Mouse (Mus musculus) hindbrain, embryonic 11.5 days (tissue): Measurements from ENCODE around the gene Polq. TPM values are rescaled to one million over a fixed set of nuclear protein-coding genes. Genes with fewer than 3 reads are reported as not detected.
A peak's percentile ranks its signal among the peaks of the same experiment; 100 is the strongest.

Source experiments
- ATAC-seq: fragments of 200-750 bp; cut with Nextera tagmentation; 2 replicates; pipeline ENCODE4 v1.8.0; 2017; ENCODE audit warnings: mild to moderate bottlenecking, moderate TSS enrichment, moderate library complexity; ENCODE audit not compliant: low FRiP score
- DNase-seq: peaks from one replicate; pipeline ENCODE4 v3.0.0-alpha.2; 2015; ENCODE audit warnings: low spot score
- H3K27ac ChIP-seq: fragments of 300-500 bp; sonication (generic); 2 replicates; pipeline ENCODE4 v1.5.1; 2014; ENCODE audit warnings: mild to moderate bottlenecking, low read depth, low read length
- H3K27me3 ChIP-seq: fragments of 300-500 bp; sonication (generic); 2 replicates; pipeline ENCODE4 v1.6.1; 2014; ENCODE audit warnings: mild to moderate bottlenecking, low read length, moderate library complexity, mixed read lengths; ENCODE audit not compliant: control insufficient read depth, insufficient read depth
- H3K36me3 ChIP-seq: fragments of 300-500 bp; sonication (generic); 2 replicates; pipeline ENCODE4 v1.6.1; 2014; ENCODE audit warnings: mild to moderate bottlenecking, low read length, moderate library complexity, mixed read lengths; ENCODE audit not compliant: control insufficient read depth, insufficient read depth
- H3K4me1 ChIP-seq: fragments of 300-500 bp; sonication (generic); replicated peaks from 2 replicates; pipeline ENCODE4 v1.6.1; 2014; ENCODE audit warnings: low read length, mixed read lengths; ENCODE audit not compliant: control insufficient read depth, insufficient read depth
- H3K4me2 ChIP-seq: fragments of 300-500 bp; sonication (generic); replicated peaks from 2 replicates; pipeline ENCODE4 v1.6.1; 2014; ENCODE audit warnings: mild to moderate bottlenecking, low read depth, low read length
- H3K4me3 ChIP-seq: fragments of 300-500 bp; sonication (generic); 2 replicates; pipeline ENCODE4 v1.5.1; 2014; ENCODE audit warnings: low read depth, low read length
- H3K9ac ChIP-seq: fragments of 300-500 bp; sonication (generic); 2 replicates; pipeline ENCODE4 v1.6.1; 2014; ENCODE audit warnings: low read depth, low read length
- H3K9me3 ChIP-seq: fragments of 300-500 bp; sonication (generic); 2 replicates; pipeline ENCODE4 v1.6.1; 2016; ENCODE audit warnings: low read length; ENCODE audit not compliant: control insufficient read depth
- WGBS: fragments of 180-500 bp; shearing (Covaris S2); extraction: QIAGEN DNeasy Blood & Tissue Kit; methylation state at CpG from one replicate; pipeline ENCODE4 v1.1.7; 2014; 5-methylcytosine and 5-hydroxymethylcytosine counted together
- polyA plus RNA-seq: library from polyadenylated mRNA; unstranded; fragments of >200 nt; fragmentation: Nextera tagmentation; extraction: Ambion mirVana; gene quantifications from 2 replicates; pipeline ENCODE4 v1.2.1, GENCODE M21; 2014

The Polq gene
- polyA plus RNA-seq, result 10.1 and 11.8 TPM in 2 replicates

DNA sequence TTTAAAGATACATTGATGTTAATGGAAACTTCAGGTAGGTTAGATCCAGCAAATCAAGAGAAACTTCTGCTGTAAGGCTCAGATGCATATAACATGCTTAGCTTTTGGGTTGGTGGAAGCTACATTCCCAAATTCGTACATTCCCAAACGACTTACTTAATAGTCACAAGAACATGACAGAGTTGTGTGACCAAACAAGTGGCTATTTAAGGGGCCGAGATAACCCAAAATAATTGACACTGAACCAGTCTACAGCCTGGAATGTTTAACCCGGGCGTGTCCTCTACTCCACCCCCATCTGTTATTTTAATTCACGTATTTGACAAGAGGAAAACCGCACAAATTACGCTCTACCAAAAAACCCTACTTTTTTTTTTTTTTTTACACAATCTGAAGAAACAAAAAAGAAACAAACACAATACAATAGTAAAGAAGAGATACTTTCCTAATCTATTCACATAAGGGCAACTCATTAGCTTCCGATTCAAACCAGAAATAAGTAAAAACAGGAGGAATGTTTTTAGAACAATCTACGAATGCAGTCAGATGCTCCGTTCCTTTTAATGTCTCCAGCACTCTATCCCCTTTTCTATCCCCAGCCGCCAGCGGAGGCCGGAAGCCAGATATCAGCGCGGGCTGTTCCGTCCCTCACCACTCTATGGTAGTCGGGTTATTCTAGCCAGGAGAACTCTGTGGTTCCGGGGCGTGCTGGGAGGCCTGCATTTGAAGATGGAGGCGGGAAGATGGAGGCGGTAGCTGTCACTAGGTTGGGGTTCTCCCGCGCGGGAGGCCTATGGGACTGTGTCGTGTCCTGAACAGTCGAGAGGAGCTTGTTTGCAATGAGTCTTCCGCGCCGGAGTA, at the start of gene Polq:
Gene Polq (plus strand): TSS at position 726 of the 861 bp plus-strand sequence.
- no peaks in the 10 kb centered on the region for H3K27me3 ChIP-seq
- DNase-seq (peak; percentile 93), ATAC-seq (peak; percentile 98)
- H3K4me1 ChIP-seq, result no peaks in the 10 kb centered on the region
- H3K4me3 ChIP-seq, result peak within 1 kb of the TSS; percentile 56
- no peaks in the 10 kb centered on the region for H3K9me3 ChIP-seq
- H3K36me3 ChIP-seq, result no peaks in the 10 kb centered on the region
- H3K4me2 ChIP-seq, result peak within 1 kb of the TSS; percentile 67
- H3K9ac ChIP-seq, result peak within 1 kb of the TSS; percentile 61
- no peak within 1 kb of the TSS for H3K27ac ChIP-seq
- 7% methylated on average over 30 of the region's 30 CpGs for WGBS

DNA sequence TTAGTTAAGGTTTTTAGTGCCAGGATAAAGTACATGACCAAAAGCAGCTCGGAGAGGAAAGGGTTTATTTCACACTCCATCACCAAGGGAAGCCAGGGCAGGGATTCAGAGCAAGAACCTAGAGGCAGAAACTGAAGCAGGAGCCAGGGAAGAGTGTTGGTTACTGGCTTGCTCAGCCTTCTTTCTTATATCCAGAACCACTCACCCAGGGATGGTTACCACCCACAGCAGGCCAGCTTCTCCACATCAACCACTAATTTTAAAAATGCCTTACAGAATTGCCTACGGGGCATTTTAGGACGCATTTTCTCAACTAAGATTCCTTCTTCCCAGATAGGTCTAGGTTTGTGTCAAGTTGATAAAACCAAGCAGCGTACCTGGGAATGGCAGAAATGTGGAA, 48.2 kb upstream of the Polq start:
- ATAC-seq (no peak), DNase-seq (no peak)
- no peaks in the 10 kb centered on the region for H3K4me1 ChIP-seq
- H3K9me3 ChIP-seq, result no peaks in the 10 kb centered on the region
- WGBS, result 89% methylated on average over 4 of the region's 4 CpGs
- H3K9ac ChIP-seq, result no peak overlapping the region
- H3K27me3 ChIP-seq, result no peaks in the 10 kb centered on the region
- H3K36me3 ChIP-seq, result no peaks in the 10 kb centered on the region
- H3K4me2 ChIP-seq, result no peak overlapping the region
- no peak overlapping the region for H3K4me3 ChIP-seq
- H3K27ac ChIP-seq, result no peak overlapping the region

- Histone ChIP-seq H3K4me1 (no peaks in the 10 kb centered on the region), H3K27ac (no peak overlapping the region), H3K9me3 (no peaks in the 10 kb centered on the region), H3K4me2 (no peak overlapping the region), H3K36me3 (no peaks in the 10 kb centered on the region), H3K4me3 (no peak overlapping the region), H3K9ac (no peak overlapping the region), H3K27me3 (no peaks in the 10 kb centered on the region)
- DNase-seq, result no peak
- no peak for ATAC-seq
- 91% methylated on average over 2 of the region's 2 CpGs for WGBS
These were observed 32.5 kb upstream of the Polq start for GRCm38 (mm10) chr16:36979127-36979526.

DNA sequence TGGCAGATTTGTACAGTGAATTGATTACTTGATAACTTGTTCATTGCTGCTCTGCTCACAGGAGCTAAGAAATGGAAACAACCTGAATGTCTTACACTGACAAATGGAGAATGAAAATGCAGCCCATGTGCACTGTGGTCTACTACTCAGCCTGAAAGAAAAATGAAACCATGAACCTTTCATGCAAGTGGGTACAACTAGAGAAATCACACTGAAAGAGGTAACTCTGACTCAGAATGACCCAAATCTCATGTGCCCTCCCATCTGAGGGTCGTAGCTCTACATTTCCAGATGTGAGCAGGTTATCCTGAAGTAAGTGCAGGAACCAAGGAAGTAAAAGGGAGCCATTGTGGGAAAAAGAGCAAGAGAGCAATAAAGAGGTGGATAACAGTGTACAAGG, 27.8 kb upstream of the Polq start:
- no peaks in the 10 kb centered on the region for H3K27me3 ChIP-seq
- H3K27ac ChIP-seq, result no peak overlapping the region
- no peaks in the 10 kb centered on the region for H3K36me3 ChIP-seq
- no peaks in the 10 kb centered on the region for H3K4me1 ChIP-seq
- ATAC-seq (no peak), DNase-seq (no peak)
- H3K9me3 ChIP-seq, result no peaks in the 10 kb centered on the region
- WGBS, result 84% methylated on average over 1 of the region's 1 CpGs
- H3K4me3 ChIP-seq, result no peak overlapping the region
- H3K9ac ChIP-seq, result no peak overlapping the region
- H3K4me2 ChIP-seq, result no peak overlapping the region

- Histone ChIP-seq H3K4me3 (no peak overlapping the region), H3K36me3 (no peaks in the 10 kb centered on the region), H3K4me1 (no peaks in the 10 kb centered on the region), H3K27ac (no peak overlapping the region), H3K9ac (no peak overlapping the region), H3K9me3 (no peaks in the 10 kb centered on the region), H3K27me3 (no peaks in the 10 kb centered on the region), H3K4me2 (no peak overlapping the region)
- WGBS, result 68% methylated on average over 5 of the region's 5 CpGs
- no peak for ATAC-seq
- DNase-seq, result no peak
These were observed 25.9 kb upstream of the Polq start for GRCm38 (mm10) chr16:36985636-36986042.

DNA sequence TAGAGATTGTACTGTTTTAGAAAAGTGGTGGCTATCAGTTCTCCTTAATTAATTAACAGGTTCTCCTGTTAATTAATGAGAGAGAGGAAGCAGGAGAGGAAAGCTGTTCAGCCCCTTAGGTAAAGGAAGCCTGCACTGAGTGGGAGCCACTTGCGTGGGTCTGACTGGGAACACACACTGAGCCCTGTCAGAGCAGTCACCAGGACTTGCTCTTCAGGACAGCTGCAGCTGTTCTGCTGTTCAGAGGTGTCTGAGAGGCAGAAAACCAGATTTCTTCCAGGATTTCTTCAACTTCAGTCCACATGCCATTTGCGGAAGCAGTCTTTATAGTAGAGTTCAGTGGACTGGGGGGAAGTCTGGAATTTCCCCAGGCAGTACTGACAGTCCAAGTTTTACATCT, 24.2 kb upstream of the Polq start:
- no peak overlapping the region for H3K4me3 ChIP-seq
- H3K27me3 ChIP-seq, result no peaks in the 10 kb centered on the region
- no peak for ATAC-seq
- no peak overlapping the region for H3K9ac ChIP-seq
- H3K4me1 ChIP-seq, result no peaks in the 10 kb centered on the region
- no peak overlapping the region for H3K4me2 ChIP-seq
- DNase-seq, result no peak
- H3K36me3 ChIP-seq, result no peaks in the 10 kb centered on the region
- 77% methylated on average over 2 of the region's 2 CpGs for WGBS
- no peak overlapping the region for H3K27ac ChIP-seq
- no peaks in the 10 kb centered on the region for H3K9me3 ChIP-seq

- no peaks in the 10 kb centered on the region for H3K9me3 ChIP-seq
- H3K9ac ChIP-seq, result no peak overlapping the region
- DNase-seq (no peak), ATAC-seq (no peak)
- H3K4me2 ChIP-seq, result no peak overlapping the region
- no peaks in the 10 kb centered on the region for H3K4me1 ChIP-seq
- H3K36me3 ChIP-seq, result no peaks in the 10 kb centered on the region
- no peak overlapping the region for H3K27ac ChIP-seq
- H3K4me3 ChIP-seq, result no peak overlapping the region
- no peaks in the 10 kb centered on the region for H3K27me3 ChIP-seq
These were observed 23.5 kb upstream of the Polq start for GRCm38 (mm10) chr16:36988066-36988465.

DNA sequence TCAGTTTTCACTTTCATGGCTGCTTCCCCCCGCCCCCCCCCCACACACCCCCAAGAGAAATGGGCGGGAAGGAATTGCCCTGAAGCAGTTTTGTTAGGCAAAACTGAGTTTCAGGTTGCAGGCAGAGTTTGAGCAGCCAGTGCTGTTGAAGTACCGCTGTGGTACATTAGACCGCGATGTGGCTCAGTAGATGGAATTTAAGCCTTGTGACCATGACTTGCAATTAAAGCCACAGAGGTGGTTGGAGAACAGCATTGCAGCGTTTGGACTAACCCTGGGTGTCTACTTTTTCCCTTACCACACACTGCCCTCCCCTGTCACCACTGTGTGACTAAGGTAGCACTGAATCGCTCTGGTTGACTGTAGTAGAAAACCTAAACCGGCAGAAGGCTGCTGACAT, 22.1 kb upstream of the Polq start:
- ATAC-seq, result no peak
- Histone ChIP-seq H3K9me3 (no peaks in the 10 kb centered on the region), H3K9ac (no peak overlapping the region), H3K36me3 (no peaks in the 10 kb centered on the region), H3K4me1 (no peaks in the 10 kb centered on the region), H3K4me3 (no peak overlapping the region), H3K27ac (no peak overlapping the region), H3K27me3 (no peaks in the 10 kb centered on the region), H3K4me2 (no peak overlapping the region)
- 76% methylated on average over 8 of the region's 8 CpGs for whole genome bisulfite sequencing
- DNase-seq, result no peak

- Histone ChIP-seq H3K4me3 (no peak within 1 kb of the TSS), H3K4me2 (no peak within 1 kb of the TSS), H3K36me3 (no peaks in the 10 kb centered on the region), H3K27me3 (no peaks in the 10 kb centered on the region), H3K27ac (no peak within 1 kb of the TSS), H3K4me1 (no peaks in the 10 kb centered on the region), H3K9ac (no peak within 1 kb of the TSS), H3K9me3 (no peaks in the 10 kb centered on the region)
- 77% methylated on average over 18 of the region's 18 CpGs for WGBS
- ATAC-seq, result no peak
- no peak for DNase-seq
These were observed 21.5 kb upstream of the Polq start, which contains the start of gene Fbxo40 for GRCm38 (mm10) chr16:36989999-36990625. TSS of gene Fbxo40 (minus strand) at chr16:36990467.
